Mouse (Mus musculus) G1E (cell line): ENCODE results near the gene Asic2. TPM values are rescaled to one million over a fixed set of nuclear protein-coding genes. Genes with fewer than 3 reads are reported as not detected.

Experiments
- ATAC-seq: 2 replicates; pipeline ENCODE4 v1.8.0; 2016; ENCODE audit warnings: mild to moderate bottlenecking; ENCODE audit not compliant: insufficient number of reproducible peaks, poor library complexity, low FRiP score, severe bottlenecking; ENCODE audit errors: extremely low read depth
- DNase-seq: peaks from one replicate; pipeline ENCODE4 v3.0.0; 2012; ENCODE audit warnings: low spot score
- H3K27me3 ChIP-seq: 2 replicates; pipeline ENCODE4 v1.6.1; 2012; ENCODE audit warnings: mild to moderate bottlenecking, low read length, inconsistent platforms; ENCODE audit not compliant: insufficient read depth
- H3K36me3 ChIP-seq: replicated peaks from 2 replicates; pipeline ENCODE3; 2012; ENCODE audit warnings: mild to moderate bottlenecking, inconsistent platforms
- H3K4me1 ChIP-seq: 2 replicates; pipeline ENCODE4 v1.6.1; 2012; ENCODE audit warnings: low read depth, low read length, inconsistent platforms, mixed read lengths; ENCODE audit not compliant: insufficient read depth
- H3K4me3 ChIP-seq: 2 replicates; pipeline ENCODE4 v1.5.1; 2012; ENCODE audit warnings: low read depth, mild to moderate bottlenecking, inconsistent platforms, low read length, moderate library complexity, mixed read lengths
- H3K9me3 ChIP-seq: replicated peaks from 2 replicates; pipeline ENCODE4 v1.6.1; 2012; ENCODE audit warnings: inconsistent platforms
- CTCF ChIP-seq: IDR thresholded peaks from 2 replicates; pipeline ENCODE4 v1.5.1; 2012; ENCODE audit warnings: low read depth, low read length, inconsistent platforms, mixed read lengths
- GATA1 ChIP-seq: IDR thresholded peaks from 2 replicates; pipeline ENCODE4 v1.6.1; 2012; ENCODE audit warnings: borderline replicate concordance, low read length, inconsistent platforms, mixed read lengths
- GATA2 ChIP-seq: IDR thresholded peaks from 2 replicates; pipeline ENCODE4 v1.6.1; 2012; ENCODE audit warnings: low read depth, low read length, inconsistent platforms, borderline replicate concordance
- POLR2AphosphoS5 ChIP-seq: IDR thresholded peaks from 2 replicates; pipeline ENCODE4 v1.6.1; 2012; ENCODE audit warnings: low read depth, low read length, inconsistent platforms; ENCODE audit not compliant: insufficient replicate concordance
- TAL1 ChIP-seq: conservative IDR thresholded peaks from 2 replicates; pipeline ENCODE4 v1.6.1; 2012; ENCODE audit warnings: low read depth, low read length, inconsistent platforms, mixed read lengths
- polyA plus RNA-seq: library from polyadenylated mRNA; stranded (reverse); fragments of >175 nt; gene quantifications from 2 replicates; pipeline ENCODE4 v1.2.3, GENCODE M21; 2012
- total RNA-seq, 2 experiments: library from RNA; stranded (forward) in 1 of 2; stranded (reverse) in 1 of 2; fragments of 200-1000 nt in 1 of 2; fragments of >200 nt in 1 of 2; fragmentation: Nextera tagmentation in 1 of 2; gene quantifications; 2 replicates each; pipeline ENCODE4 v1.2.3; 2014 to 2017

The Asic2 gene
- total and polyA plus RNA-seq, 3 experiments: 0.16 TPM; not detected in 2

GRCm38 (mm10) chr11:81496446-81496845 lies 471.8 kb downstream of the Asic2 start:
- ATAC-seq: no peak
- Histone ChIP-seq H3K36me3 (no peaks in the 10 kb centered on the region), H3K9me3 (peaks cover 65% of the 10 kb centered on the region), H3K4me1 (no peaks in the 10 kb centered on the region), H3K4me3 (no peak overlapping the region), H3K27me3 (no peaks in the 10 kb centered on the region)
- DNase-seq: no peak
- no peak for TF ChIP-seq GATA1
- TF ChIP-seq GATA2: no peak
- TF ChIP-seq CTCF: no peak
- no peak for TF ChIP-seq TAL1
- no peak for TF ChIP-seq POLR2AphosphoS5

GRCm38 (mm10) chr11:81492351-81492750 lies 475.9 kb downstream of the Asic2 start:
- H3K27me3 ChIP-seq: no peaks in the 10 kb centered on the region
- no peak for DNase-seq
- peaks cover 61% of the 10 kb centered on the region for H3K9me3 ChIP-seq
- no peak for ATAC-seq
- TF ChIP-seq GATA2 (no peak), CTCF (no peak), TAL1 (no peak), POLR2AphosphoS5 (no peak), GATA1 (no peak)
- no peaks in the 10 kb centered on the region for H3K36me3 ChIP-seq
- no peak overlapping the region for H3K4me3 ChIP-seq
- no peaks in the 10 kb centered on the region for H3K4me1 ChIP-seq

- H3K4me3 ChIP-seq: no peak overlapping the region
- DNase-seq: no peak
- H3K36me3 ChIP-seq: no peaks in the 10 kb centered on the region
- no peaks in the 10 kb centered on the region for H3K4me1 ChIP-seq
- TF ChIP-seq CTCF (no peak), GATA1 (no peak), POLR2AphosphoS5 (no peak), GATA2 (no peak), TAL1 (no peak)
- H3K27me3 ChIP-seq: no peaks in the 10 kb centered on the region
- peaks cover 53% of the 10 kb centered on the region for H3K9me3 ChIP-seq
- no peak for ATAC-seq
These were observed 479.0 kb downstream of the Asic2 start for GRCm38 (mm10) chr11:81489144-81489735.

- Histone ChIP-seq H3K4me1 (no peaks in the 10 kb centered on the region), H3K4me3 (no peak overlapping the region), H3K27me3 (no peaks in the 10 kb centered on the region), H3K9me3 (peaks cover 52% of the 10 kb centered on the region), H3K36me3 (no peaks in the 10 kb centered on the region)
- no peak for ATAC-seq
- no peak for DNase-seq
- TF ChIP-seq TAL1: no peak
- no peak for TF ChIP-seq POLR2AphosphoS5
- no peak for TF ChIP-seq CTCF
- TF ChIP-seq GATA2: no peak
- no peak for TF ChIP-seq GATA1
These were observed 479.6 kb downstream of the Asic2 start for GRCm38 (mm10) chr11:81488681-81489080.

- H3K9me3 ChIP-seq: peaks cover 46% of the 10 kb centered on the region
- TF ChIP-seq CTCF (no peak), TAL1 (no peak), GATA2 (no peak), GATA1 (no peak), POLR2AphosphoS5 (no peak)
- H3K27me3 ChIP-seq: no peaks in the 10 kb centered on the region
- no peaks in the 10 kb centered on the region for H3K4me1 ChIP-seq
- DNase-seq: no peak
- no peaks in the 10 kb centered on the region for H3K36me3 ChIP-seq
- ATAC-seq: no peak
- H3K4me3 ChIP-seq: no peak overlapping the region
These were observed 481.9 kb downstream of the Asic2 start for GRCm38 (mm10) chr11:81486265-81486940.

GRCm38 (mm10) chr11:81481198-81481597 lies 487.1 kb downstream of the Asic2 start:
- TF ChIP-seq GATA1: no peak
- no peak for TF ChIP-seq GATA2
- TF ChIP-seq POLR2AphosphoS5: no peak
- no peak for TF ChIP-seq TAL1
- TF ChIP-seq CTCF: no peak
- H3K4me3 ChIP-seq: no peak overlapping the region
- ATAC-seq: no peak
- H3K9me3 ChIP-seq: peaks cover 30% of the 10 kb centered on the region
- no peaks in the 10 kb centered on the region for H3K4me1 ChIP-seq
- no peaks in the 10 kb centered on the region for H3K27me3 ChIP-seq
- no peak for DNase-seq
- H3K36me3 ChIP-seq: no peaks in the 10 kb centered on the region
